Mouse (Mus musculus) neural tube, embryonic 15.5 days (tissue): ENCODE results near the gene Adamts2. TPM values are rescaled to one million over a fixed set of nuclear protein-coding genes. Genes with fewer than 3 reads are reported as not detected.

Source experiments
- ATAC-seq: fragments of 200-750 bp; cut with Nextera tagmentation; 2 replicates; pipeline ENCODE4 v1.8.0; 2017; ENCODE audit warnings: mild to moderate bottlenecking, moderate TSS enrichment, moderate library complexity; ENCODE audit not compliant: low FRiP score
- H3K27ac ChIP-seq: fragments of 300-500 bp; sonication (generic); replicated peaks from 2 replicates; pipeline ENCODE4 v1.5.1; 2015; ENCODE audit warnings: mild to moderate bottlenecking, inconsistent platforms
- H3K27me3 ChIP-seq: fragments of 300-500 bp; sonication (generic); replicated peaks from 2 replicates; pipeline ENCODE4 v1.6.1; 2015; ENCODE audit warnings: inconsistent platforms
- H3K36me3 ChIP-seq: fragments of 300-500 bp; sonication (generic); 2 replicates; pipeline ENCODE4 v1.6.1; 2015; ENCODE audit warnings: inconsistent platforms
- H3K4me1 ChIP-seq: fragments of 300-500 bp; sonication (generic); 2 replicates; pipeline ENCODE4 v1.6.1; 2015; ENCODE audit warnings: inconsistent platforms
- H3K4me2 ChIP-seq: fragments of 300-500 bp; sonication (generic); 2 replicates; pipeline ENCODE4 v1.6.1; 2015; ENCODE audit warnings: inconsistent platforms, mild to moderate bottlenecking, moderate library complexity
- H3K4me3 ChIP-seq: fragments of 300-500 bp; sonication (generic); replicated peaks from 2 replicates; pipeline ENCODE4 v1.5.1; 2015; ENCODE audit warnings: mild to moderate bottlenecking, inconsistent platforms
- H3K9ac ChIP-seq: fragments of 300-500 bp; sonication (generic); replicated peaks from 2 replicates; pipeline ENCODE4 v1.6.1; 2015; ENCODE audit warnings: mild to moderate bottlenecking, inconsistent platforms
- H3K9me3 ChIP-seq: fragments of 300-500 bp; sonication (generic); replicated peaks from 2 replicates; pipeline ENCODE4 v1.6.1; 2016; ENCODE audit warnings: inconsistent platforms
- WGBS: fragments of 180-500 bp; shearing (Covaris S2); methylation state at CpG from one replicate; pipeline ENCODE4 v1.1.7; 2015; ENCODE audit warnings: mixed read lengths; 5-methylcytosine and 5-hydroxymethylcytosine counted together
- polyA plus RNA-seq: library from polyadenylated mRNA; unstranded; fragments of >200 nt; fragmentation: Nextera tagmentation; extraction: Ambion mirVana; gene quantifications from 2 replicates; pipeline ENCODE4 v1.2.1, GENCODE M21; 2015

The Adamts2 gene
- polyA plus RNA-seq, 1 experiment from 2014 or later = 4.7 TPM

DNA sequence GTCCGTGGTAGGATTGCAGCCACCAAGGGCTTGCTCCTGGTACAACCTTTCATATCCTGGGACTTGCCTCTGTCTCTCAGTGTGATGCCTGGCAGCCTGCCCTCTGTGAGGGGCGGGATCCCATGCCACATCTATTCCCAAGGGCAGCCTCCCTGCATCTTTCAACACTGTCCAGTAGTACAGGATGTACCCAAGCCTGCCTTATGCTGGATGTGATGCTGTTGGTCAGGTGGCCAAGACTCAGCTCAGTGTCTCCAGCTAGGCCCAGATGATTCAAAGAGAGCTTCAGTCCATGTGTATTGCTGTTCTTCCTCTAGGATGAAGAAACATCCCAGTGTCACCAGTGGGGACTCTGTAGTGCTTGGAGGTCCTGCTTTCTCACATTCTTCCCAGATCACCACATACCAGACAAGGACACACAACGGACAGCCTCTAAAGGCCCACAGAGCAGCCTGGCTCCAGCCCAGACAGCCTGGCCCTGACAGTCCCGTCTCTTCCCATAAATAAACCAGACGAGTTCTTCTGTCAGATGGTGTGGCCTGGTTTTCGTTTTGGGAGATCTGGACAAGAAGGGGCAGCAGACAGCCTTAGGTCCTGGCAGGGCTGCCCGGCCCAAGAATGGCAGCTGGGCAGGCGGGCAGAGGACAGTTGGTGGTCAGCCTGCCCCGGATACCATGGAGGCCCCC lies 52.0 kb downstream of the Adamts2 start:
- H3K4me3 ChIP-seq = no peak overlapping the region
- H3K4me2 ChIP-seq = no peak overlapping the region
- no peak overlapping the region for H3K9ac ChIP-seq
- 80% methylated on average over 9 of the region's 9 CpGs for WGBS
- no peak overlapping the region for H3K27ac ChIP-seq
- no peak for ATAC-seq
- no peaks in the 10 kb centered on the region for H3K9me3 ChIP-seq
- H3K4me1 ChIP-seq = 0 out of 2 replicates have a peak, but pooled peaks cover 3% of the 10 kb centered on the region
- H3K27me3 ChIP-seq = no peaks in the 10 kb centered on the region
- no peaks in the 10 kb centered on the region for H3K36me3 ChIP-seq

DNA sequence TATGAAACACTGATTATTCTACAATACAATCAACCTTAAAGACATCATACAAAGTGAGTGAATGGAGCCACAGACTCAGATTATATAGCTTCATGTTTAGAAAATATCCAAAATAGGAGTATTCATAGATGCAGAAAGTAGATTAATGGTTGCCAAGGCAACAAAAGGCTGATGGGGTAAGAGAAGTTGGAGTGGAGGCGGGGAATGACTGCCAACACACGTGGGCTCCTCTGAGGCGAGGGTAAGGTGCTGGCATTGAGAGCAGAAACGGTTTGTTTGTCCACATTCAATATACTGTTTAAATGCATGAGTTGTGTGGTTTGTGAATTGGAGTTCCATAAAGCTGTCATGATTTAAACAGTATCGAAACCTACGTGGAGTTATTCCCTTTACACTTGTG lies 56.9 kb downstream of the Adamts2 start:
- 0 out of 2 replicates have a peak, but pooled peaks cover 3% of the 10 kb centered on the region for H3K4me1 ChIP-seq
- H3K9me3 ChIP-seq = no peaks in the 10 kb centered on the region
- 63% methylated on average over 6 of the region's 6 CpGs for WGBS
- no peak for ATAC-seq
- no peak overlapping the region for H3K9ac ChIP-seq
- H3K4me2 ChIP-seq = no peak overlapping the region
- H3K27ac ChIP-seq = no peak overlapping the region
- no peaks in the 10 kb centered on the region for H3K36me3 ChIP-seq
- H3K27me3 ChIP-seq = no peaks in the 10 kb centered on the region
- no peak overlapping the region for H3K4me3 ChIP-seq

DNA sequence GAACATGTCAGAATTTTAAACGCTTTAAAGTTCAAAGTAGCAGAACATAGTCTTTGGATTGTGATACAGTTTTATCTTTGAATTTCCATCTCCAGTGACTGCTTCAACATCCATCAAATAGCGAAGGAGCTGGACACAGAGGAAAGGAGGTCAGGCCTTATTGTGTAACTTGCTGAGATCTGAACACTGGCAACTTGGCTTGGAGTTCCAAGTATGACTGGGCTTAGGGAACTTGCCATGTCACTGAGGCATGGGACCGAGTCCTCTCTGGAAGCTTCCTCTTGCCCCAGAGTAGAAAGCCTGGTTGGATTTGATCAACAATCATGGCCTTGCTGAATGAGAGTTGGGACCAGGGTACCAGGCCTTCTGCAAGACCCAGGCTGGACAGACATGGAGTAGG lies 60.3 kb downstream of the Adamts2 start:
- Histone ChIP-seq H3K27ac (no peak overlapping the region), H3K4me2 (no peak overlapping the region), H3K27me3 (no peaks in the 10 kb centered on the region), H3K36me3 (no peaks in the 10 kb centered on the region), H3K4me1 (no peaks in the 10 kb centered on the region), H3K4me3 (no peak overlapping the region), H3K9ac (no peak overlapping the region), H3K9me3 (no peaks in the 10 kb centered on the region)
- 97% methylated on average over 3 of the region's 3 CpGs for WGBS
- no peak for ATAC-seq

DNA sequence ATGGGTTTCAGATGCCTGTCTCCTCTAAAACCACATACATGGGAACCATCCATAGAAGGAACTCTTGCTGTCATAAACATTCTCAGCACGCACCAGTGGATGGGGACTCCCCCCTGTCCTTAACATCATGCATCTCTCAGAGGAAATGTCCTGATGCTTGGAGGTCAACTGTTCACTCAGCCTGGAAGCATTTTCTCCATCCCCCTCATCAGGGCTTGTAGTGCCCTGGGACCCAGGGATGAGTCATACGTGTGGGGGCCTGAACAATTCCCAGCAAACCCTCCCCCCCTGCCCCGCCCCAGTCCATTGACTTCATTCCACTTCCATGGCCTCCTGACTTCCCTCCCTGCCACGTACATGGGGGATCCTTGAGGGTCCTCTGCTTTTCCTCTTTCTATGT lies 62.9 kb downstream of the Adamts2 start:
- Histone ChIP-seq H3K4me3 (no peak overlapping the region), H3K4me2 (no peak overlapping the region), H3K27ac (no peak overlapping the region), H3K27me3 (no peaks in the 10 kb centered on the region), H3K36me3 (no peaks in the 10 kb centered on the region), H3K9ac (no peak overlapping the region), H3K4me1 (peaks cover 6% of the 10 kb centered on the region; the same call in 1 of the 2 replicates), H3K9me3 (no peaks in the 10 kb centered on the region)
- ATAC-seq = no peak
- 85% methylated on average over 4 of the region's 4 CpGs for WGBS

DNA sequence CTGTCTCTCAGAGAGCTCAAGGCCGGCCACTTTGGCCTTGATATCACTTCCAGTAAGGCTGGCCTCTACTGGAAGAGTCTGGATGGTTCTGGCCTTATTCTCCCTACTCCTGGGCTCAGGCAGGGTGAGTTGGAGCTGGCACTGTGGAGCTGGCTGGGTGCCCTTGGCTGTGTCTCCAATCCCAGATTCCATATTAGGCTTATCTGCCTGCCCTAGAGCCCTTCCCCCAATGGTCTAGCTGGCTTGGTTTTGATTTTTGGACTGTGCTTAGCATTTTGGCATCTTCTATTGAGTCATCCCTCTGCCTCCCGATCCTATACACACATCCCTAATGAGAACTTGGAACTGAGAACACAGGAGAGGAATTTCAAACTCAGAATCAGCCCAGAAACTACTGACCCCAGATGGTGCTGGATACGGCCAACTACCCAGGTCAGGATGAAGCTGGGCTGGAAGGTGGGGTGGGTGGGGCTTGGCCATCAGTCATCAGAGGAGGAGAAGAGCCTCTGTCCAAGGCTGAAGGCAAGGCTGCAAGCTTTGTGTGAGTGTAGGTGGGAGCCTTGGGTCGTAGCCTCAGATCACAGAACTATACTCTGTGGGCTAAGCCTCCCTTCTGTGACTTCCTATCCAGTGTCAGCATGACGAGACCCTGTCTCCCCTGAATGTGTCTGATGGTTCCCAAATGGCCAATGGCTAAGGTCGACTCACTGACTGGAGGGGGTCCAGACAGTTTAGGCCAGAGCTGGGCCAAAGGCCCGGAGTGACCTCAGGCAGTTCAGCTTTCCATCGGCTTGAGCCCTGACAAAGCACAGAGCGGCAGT lies 67.9 kb downstream of the Adamts2 start:
- Histone ChIP-seq H3K27me3 (no peaks in the 10 kb centered on the region), H3K4me3 (no peak overlapping the region), H3K9ac (no peak overlapping the region), H3K36me3 (no peaks in the 10 kb centered on the region), H3K4me1 (peaks cover 7% of the 10 kb centered on the region; the same call in 1 of the 2 replicates), H3K4me2 (no peak overlapping the region), H3K27ac (no peak overlapping the region), H3K9me3 (no peaks in the 10 kb centered on the region)
- ATAC-seq = no peak
- 83% methylated on average over 9 of the region's 9 CpGs for WGBS

DNA sequence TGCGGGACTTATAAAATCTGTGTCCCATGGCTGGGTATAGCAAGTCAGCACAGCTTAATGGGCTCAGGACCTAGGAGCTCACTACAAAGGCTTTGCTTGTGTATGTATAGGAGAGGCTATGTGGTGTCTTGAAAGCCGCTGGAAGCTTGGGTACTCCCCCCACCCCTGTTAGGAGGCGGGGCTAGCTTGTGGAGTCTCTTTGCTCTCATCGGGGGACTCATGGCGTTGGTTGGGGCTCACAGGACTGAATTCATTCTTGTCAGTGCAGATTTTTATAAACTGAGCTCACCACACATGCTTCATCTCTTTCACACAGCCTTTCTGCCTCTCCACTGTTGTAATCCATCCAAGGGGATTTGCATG lies 68.5 kb downstream of the Adamts2 start:
- ATAC-seq = no peak
- H3K9me3 ChIP-seq = no peaks in the 10 kb centered on the region
- peaks cover 7% of the 10 kb centered on the region; the same call in 1 of the 2 replicates for H3K4me1 ChIP-seq
- H3K27me3 ChIP-seq = no peaks in the 10 kb centered on the region
- H3K4me3 ChIP-seq = no peak overlapping the region
- no peaks in the 10 kb centered on the region for H3K36me3 ChIP-seq
- H3K9ac ChIP-seq = no peak overlapping the region
- no peak overlapping the region for H3K4me2 ChIP-seq
- WGBS = 76% methylated on average over 5 of the region's 5 CpGs
- H3K27ac ChIP-seq = no peak overlapping the region

DNA sequence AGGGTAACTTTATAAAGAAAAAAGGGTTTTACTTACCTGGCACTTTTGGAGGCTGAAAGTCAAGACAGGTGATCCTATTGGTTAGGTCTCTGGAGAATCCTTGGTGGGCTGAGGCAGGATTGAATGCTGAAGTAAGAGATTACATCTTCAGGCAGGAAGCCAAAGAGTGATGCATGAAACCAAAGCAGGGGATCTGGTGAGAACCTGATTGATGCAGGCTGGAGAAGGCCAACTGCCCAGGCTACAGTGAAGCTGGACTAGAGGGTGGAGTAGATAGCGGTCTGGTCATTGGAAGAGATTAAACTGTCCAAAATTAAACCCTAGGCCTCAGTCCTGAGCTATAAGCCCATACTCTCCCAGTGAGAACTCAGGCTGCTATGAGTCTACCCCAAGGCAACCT lies 69.0 kb downstream of the Adamts2 start:
- H3K27me3 ChIP-seq = no peaks in the 10 kb centered on the region
- no peak for ATAC-seq
- no peak overlapping the region for H3K4me3 ChIP-seq
- H3K9me3 ChIP-seq = no peaks in the 10 kb centered on the region
- no peak overlapping the region for H3K27ac ChIP-seq
- H3K9ac ChIP-seq = no peak overlapping the region
- no peaks in the 10 kb centered on the region for H3K36me3 ChIP-seq
- H3K4me1 ChIP-seq = peaks cover 7% of the 10 kb centered on the region; the same call in 1 of the 2 replicates
- no peak overlapping the region for H3K4me2 ChIP-seq
- 100% methylated on average over 1 of the region's 1 CpGs for WGBS

DNA sequence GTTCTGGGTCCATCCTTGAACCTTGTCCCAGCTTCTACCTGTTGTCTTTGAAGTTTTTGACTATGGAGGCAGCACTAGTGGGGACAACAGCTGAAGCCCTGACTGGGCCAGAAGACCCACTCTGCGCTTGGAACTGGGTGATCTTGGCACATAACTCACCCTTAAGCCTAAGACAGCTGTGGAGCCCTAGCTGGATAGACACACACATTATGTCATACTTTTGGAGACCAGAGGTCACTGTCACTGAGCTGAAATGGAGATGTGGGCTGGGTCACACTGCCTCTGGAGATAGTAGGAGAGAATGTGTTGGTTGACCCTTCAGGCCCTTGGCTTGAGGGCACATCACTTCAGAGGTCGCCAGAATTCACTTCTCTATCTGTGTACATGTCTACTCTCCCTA lies 69.5 kb downstream of the Adamts2 start:
- ATAC-seq = no peak
- peaks cover 7% of the 10 kb centered on the region; the same call in 1 of the 2 replicates for H3K4me1 ChIP-seq
- no peaks in the 10 kb centered on the region for H3K36me3 ChIP-seq
- 76% methylated on average over 2 of the region's 2 CpGs for WGBS
- no peak overlapping the region for H3K4me3 ChIP-seq
- H3K27ac ChIP-seq = no peak overlapping the region
- H3K27me3 ChIP-seq = no peaks in the 10 kb centered on the region
- H3K9me3 ChIP-seq = no peaks in the 10 kb centered on the region
- H3K4me2 ChIP-seq = no peak overlapping the region
- no peak overlapping the region for H3K9ac ChIP-seq

DNA sequence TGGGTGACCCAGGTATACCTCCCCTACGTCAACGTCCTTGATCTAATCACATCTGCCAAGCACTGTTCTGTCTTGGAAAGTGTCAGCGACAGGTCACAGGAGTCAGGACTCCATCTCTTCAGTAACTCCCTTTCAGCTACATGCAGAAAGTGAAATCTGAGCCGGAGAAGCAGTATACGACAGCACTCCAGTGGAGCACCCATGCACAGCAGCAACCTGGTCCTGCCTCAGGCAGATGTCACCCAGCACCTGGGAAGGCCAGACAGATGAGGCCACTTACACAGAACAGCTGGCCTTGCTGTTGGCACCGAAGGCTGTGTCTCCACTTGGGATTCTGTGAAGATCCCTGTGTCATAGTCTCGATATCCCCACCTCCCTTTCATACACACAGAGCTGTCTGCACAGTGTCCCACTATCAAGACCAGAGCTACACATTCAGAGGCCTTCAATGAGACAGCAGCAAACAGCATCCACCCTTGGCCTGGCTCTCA lies 70.0 kb downstream of the Adamts2 start:
- Histone ChIP-seq H3K27me3 (no peaks in the 10 kb centered on the region), H3K9ac (no peak overlapping the region), H3K27ac (no peak overlapping the region), H3K4me2 (no peak overlapping the region), H3K4me1 (peaks cover 7% of the 10 kb centered on the region; the same call in 1 of the 2 replicates), H3K4me3 (no peak overlapping the region), H3K36me3 (no peaks in the 10 kb centered on the region), H3K9me3 (no peaks in the 10 kb centered on the region)
- ATAC-seq = no peak
- 86% methylated on average over 7 of the region's 7 CpGs for WGBS

DNA sequence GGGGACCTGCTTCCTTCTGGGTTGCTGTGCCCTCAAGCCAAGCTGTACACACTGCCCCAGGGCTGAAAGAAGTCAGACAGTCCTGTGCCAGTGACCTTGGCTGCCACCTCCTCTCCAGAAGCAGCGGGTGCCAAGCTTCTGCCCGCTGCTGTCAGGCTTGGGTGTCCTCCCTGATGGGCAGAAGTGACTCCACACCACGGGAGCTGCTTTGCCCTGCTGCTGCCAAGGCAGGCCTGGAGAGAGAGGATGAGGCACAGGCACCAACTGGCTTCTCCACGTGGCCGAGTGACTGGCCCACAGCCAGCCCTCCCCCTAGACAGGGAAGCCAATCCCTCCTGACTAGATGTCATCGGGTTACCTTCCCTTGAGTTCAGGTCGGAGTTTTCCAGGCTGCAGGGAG lies 71.0 kb downstream of the Adamts2 start:
- no peak overlapping the region for H3K9ac ChIP-seq
- ATAC-seq = peak; percentile 60
- H3K27me3 ChIP-seq = no peaks in the 10 kb centered on the region
- H3K27ac ChIP-seq = no peak overlapping the region
- no peak overlapping the region for H3K4me2 ChIP-seq
- no peak overlapping the region for H3K4me3 ChIP-seq
- 43% methylated on average over 7 of the region's 7 CpGs for WGBS
- no peaks in the 10 kb centered on the region for H3K36me3 ChIP-seq
- peaks cover 7% of the 10 kb centered on the region; the same call in 1 of the 2 replicates for H3K4me1 ChIP-seq
- no peaks in the 10 kb centered on the region for H3K9me3 ChIP-seq

DNA sequence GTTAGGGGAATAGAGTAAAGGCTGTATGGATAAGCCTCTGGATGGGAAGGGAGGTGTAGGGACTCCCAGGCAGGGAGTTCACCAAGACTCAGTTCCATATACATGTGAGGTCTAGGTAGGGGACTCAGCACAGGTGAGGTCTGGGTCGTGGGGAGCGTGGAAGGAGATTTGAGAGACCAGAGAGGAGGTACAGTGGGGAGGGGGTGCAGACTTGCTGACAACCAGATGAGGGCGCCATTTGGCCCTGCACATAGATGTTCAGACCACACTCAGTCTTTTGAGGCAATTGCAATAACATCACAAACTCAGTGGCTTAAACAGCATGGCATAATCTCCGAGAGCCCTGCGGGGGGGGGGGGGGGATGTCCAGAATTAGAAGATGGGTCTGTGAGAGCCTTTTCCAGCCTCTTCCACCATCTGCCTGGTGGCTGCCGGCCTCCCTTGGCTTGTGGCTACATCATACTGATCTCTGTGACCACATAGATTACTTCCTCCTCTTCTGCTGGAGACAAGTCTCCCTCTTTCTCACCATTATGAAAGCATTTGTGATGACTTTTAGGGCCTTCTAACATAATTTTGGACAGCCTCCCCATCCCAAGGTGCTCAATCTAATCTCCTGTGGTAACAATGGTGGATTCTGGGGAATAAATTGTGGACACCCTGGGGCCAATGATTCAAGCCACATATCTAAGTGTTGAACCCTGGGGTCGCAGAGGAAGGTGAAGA lies 71.8 kb downstream of the Adamts2 start:
- no peak overlapping the region for H3K27ac ChIP-seq
- H3K4me2 ChIP-seq = no peak overlapping the region
- H3K4me1 ChIP-seq = peaks cover 7% of the 10 kb centered on the region; the same call in 1 of the 2 replicates
- H3K9ac ChIP-seq = no peak overlapping the region
- no peak for ATAC-seq
- 75% methylated on average over 7 of the region's 7 CpGs for WGBS
- H3K36me3 ChIP-seq = no peaks in the 10 kb centered on the region
- H3K9me3 ChIP-seq = no peaks in the 10 kb centered on the region
- H3K27me3 ChIP-seq = no peaks in the 10 kb centered on the region
- no peak overlapping the region for H3K4me3 ChIP-seq
